Mouse (Mus musculus) hindbrain, embryonic 13.5 days (tissue): ENCODE measurements around the gene Ddrgk1. TPM values are rescaled to one million over a fixed set of nuclear protein-coding genes. Genes with fewer than 3 reads are reported as not detected.

Source experiments
- ATAC-seq: fragments of 200-750 bp; cut with Nextera tagmentation; 2 replicates; pipeline ENCODE4 v1.8.0; 2017; ENCODE audit warnings: moderate TSS enrichment; ENCODE audit not compliant: low FRiP score
- H3K27ac ChIP-seq: fragments of 300-500 bp; sonication (generic); 2 replicates; pipeline ENCODE4 v1.5.1; 2015; ENCODE audit warnings: inconsistent platforms, mild to moderate bottlenecking, moderate library complexity
- H3K27me3 ChIP-seq: fragments of 300-500 bp; sonication (generic); 2 replicates; pipeline ENCODE4 v1.6.1; 2015; ENCODE audit warnings: mild to moderate bottlenecking, inconsistent platforms
- H3K36me3 ChIP-seq: fragments of 300-500 bp; sonication (generic); 2 replicates; pipeline ENCODE4 v1.6.1; 2015; ENCODE audit warnings: mild to moderate bottlenecking, inconsistent platforms
- H3K4me1 ChIP-seq: fragments of 300-500 bp; sonication (generic); replicated peaks from 2 replicates; pipeline ENCODE4 v1.6.1; 2015; ENCODE audit warnings: inconsistent platforms
- H3K4me2 ChIP-seq: fragments of 300-500 bp; sonication (generic); 2 replicates; pipeline ENCODE4 v1.6.1; 2015; ENCODE audit warnings: inconsistent platforms, mild to moderate bottlenecking, moderate library complexity
- H3K4me3 ChIP-seq: fragments of 300-500 bp; sonication (generic); 2 replicates; pipeline ENCODE4 v1.5.1; 2015; ENCODE audit warnings: mild to moderate bottlenecking, inconsistent platforms
- H3K9ac ChIP-seq: fragments of 300-500 bp; sonication (generic); 2 replicates; pipeline ENCODE4 v1.6.1; 2015; ENCODE audit warnings: mild to moderate bottlenecking, inconsistent platforms
- H3K9me3 ChIP-seq: fragments of 300-500 bp; sonication (generic); 2 replicates; pipeline ENCODE4 v1.6.1; 2016; ENCODE audit warnings: inconsistent platforms
- WGBS: fragments of 180-500 bp; shearing (Covaris S2); methylation state at CpG from one replicate; pipeline ENCODE4 v1.1.7; 2015; 5-methylcytosine and 5-hydroxymethylcytosine counted together
- polyA plus RNA-seq: library from polyadenylated mRNA; unstranded; fragments of >200 nt; fragmentation: Nextera tagmentation; extraction: Ambion mirVana; gene quantifications from 2 replicates; pipeline ENCODE4 v1.2.1, GENCODE M21; 2015

Gene Ddrgk1
- polyA plus RNA-seq, 1 experiment from 2014 or later = 72.0 TPM

DNA sequence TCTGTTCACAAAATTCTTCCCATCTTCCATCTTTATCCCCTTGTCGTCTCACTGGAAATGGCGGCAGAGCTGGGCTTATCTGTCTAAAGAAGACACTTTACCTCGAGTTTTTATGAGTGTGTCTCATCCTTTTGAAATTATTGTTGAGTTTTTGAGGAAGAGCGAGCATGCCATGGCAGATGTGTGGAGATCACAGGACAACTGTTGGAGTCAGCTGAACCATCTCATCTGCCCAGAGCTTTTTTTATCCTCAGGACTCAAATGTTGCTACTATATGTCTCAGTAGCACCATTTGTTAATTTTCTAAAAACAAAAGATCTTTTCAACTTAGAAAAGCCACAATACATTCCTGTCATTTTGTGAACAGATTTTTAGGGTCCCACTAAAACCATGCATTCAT is 19.3 kb downstream of the Ddrgk1 start:
- Histone ChIP-seq H3K36me3 (peaks cover 16% of the 10 kb centered on the region), H3K9me3 (no peaks in the 10 kb centered on the region), H3K4me1 (peaks cover 20% of the 10 kb centered on the region), H3K27me3 (peaks cover 12% of the 10 kb centered on the region), H3K27ac (no peak overlapping the region), H3K9ac (no peak overlapping the region), H3K4me2 (no peak overlapping the region), H3K4me3 (no peak overlapping the region)
- ATAC-seq = no peak
- WGBS = 83% methylated on average over 4 of the region's 4 CpGs

DNA sequence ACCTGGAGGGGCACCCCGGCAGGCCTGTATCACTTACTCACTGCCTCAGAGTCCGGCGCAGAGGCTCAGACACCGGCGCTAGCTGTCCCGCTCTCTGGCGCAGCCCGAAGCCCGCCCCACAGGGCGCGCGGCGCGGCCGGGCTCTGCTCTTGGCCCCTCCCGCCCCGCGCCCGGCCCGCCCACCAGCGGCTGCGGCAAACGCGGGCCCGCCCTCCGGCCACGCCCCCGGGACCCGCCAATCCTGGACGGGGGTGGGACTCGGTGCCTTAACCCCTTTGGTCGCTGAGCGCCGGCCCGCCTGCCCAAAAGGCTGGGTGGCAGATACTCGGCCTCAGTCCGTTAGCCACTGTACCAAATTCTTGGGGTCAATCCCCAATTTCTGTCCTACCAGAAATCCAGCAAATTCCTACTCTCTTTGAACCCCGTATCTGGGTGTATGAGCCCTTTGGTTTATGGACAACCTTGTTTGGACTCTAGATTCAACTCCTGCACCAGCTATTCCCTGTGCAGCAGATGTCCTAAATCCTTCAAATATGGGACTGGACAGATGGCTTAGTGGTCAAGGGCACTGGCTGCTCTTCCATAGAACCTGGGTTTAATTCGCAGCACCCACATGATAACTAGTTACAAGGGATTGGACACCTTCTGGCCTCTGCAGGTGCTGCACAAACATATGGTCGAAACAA is 21.6 kb downstream of the Ddrgk1 start, which contains the start of gene Lzts3:
Lzts3 (minus strand) TSS at position 120 of the 686 bp plus-strand sequence.
- Histone ChIP-seq H3K4me2 (peak within 1 kb of the TSS; percentile 84), H3K9ac (peak within 1 kb of the TSS; percentile 85), H3K36me3 (peaks cover 7% of the 10 kb centered on the region), H3K4me3 (peak within 1 kb of the TSS; percentile 71), H3K27me3 (peaks cover 33% of the 10 kb centered on the region), H3K4me1 (peaks cover 20% of the 10 kb centered on the region), H3K9me3 (no peaks in the 10 kb centered on the region), H3K27ac (peak within 1 kb of the TSS; percentile 84)
- WGBS = 5% methylated on average over 25 of the region's 40 CpGs
- peak; percentile 96 for ATAC-seq

DNA sequence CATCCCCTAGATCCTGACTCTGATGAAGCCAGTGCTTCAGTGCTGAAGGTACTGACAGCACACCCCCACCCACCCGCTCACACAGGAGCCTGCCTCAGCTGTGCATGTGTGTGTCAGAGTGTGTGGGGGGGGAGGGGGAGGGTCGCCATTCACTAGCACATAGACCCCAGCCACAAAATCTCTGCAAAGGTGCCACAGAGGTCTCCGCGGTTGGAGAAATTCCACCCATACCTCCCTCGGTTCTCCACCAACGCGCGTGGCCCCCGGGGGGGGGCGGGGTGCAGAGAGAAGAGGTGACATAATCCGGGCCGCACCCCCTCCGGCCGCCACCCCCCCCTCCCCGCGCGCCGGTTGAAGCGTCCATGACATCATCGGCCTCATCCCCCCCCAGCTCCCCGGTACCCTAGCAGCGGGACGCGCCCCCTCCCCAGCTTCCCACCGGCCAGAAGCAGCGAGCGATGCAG is 22.2 kb downstream of the Ddrgk1 start:
- peak; percentile 84 for ATAC-seq
- Histone ChIP-seq H3K27me3 (peaks cover 39% of the 10 kb centered on the region), H3K36me3 (peaks cover 6% of the 10 kb centered on the region), H3K4me1 (peaks cover 20% of the 10 kb centered on the region), H3K4me2 (peak overlapping the region; percentile 84), H3K9me3 (no peaks in the 10 kb centered on the region), H3K9ac (peak overlapping the region; percentile 85), H3K27ac (peak overlapping the region; percentile 84), H3K4me3 (peak overlapping the region; percentile 71)
- 0% methylated on average over 16 of the region's 27 CpGs for WGBS

DNA sequence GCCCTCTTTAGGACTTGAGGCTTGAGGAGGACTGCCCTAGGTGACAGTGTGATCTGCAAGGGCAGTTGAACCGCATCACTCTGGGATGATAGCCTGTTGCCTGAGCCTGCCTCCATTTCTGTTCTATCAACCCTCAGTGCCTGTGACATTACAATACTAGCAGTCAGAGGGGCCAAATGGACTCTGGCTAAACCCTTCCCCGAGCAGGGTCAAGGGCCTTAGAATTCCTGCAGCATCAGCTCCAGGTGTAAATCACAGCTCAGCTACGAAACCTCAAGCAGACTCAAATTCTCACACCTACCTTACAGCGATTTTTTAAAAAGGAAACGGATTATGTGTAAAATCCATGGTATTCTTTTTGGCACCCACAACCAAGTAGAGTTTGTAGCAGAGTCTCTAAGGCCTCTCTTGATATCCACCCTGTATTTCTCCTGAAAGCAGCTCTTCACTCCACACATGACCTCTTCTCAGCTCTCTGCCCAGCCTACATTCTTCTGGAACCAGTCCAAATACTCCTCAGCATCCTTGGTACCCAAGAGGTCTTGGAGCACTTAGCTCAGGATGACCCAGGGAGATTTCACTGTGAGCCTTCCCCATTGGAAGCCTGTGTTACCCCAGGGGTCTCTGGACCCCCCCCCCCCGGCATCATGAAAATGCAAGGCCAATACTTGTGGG is 23.0 kb downstream of the Ddrgk1 start:
- Histone ChIP-seq H3K27ac (no peak overlapping the region), H3K9ac (peak overlapping the region; percentile 85), H3K36me3 (no peaks in the 10 kb centered on the region), H3K9me3 (no peaks in the 10 kb centered on the region), H3K4me2 (peak overlapping the region; percentile 84), H3K27me3 (peaks cover 46% of the 10 kb centered on the region), H3K4me1 (peaks cover 20% of the 10 kb centered on the region), H3K4me3 (peak overlapping the region; percentile 71)
- ATAC-seq = no peak
- 76% methylated on average over 6 of the region's 6 CpGs for whole genome bisulfite sequencing

DNA sequence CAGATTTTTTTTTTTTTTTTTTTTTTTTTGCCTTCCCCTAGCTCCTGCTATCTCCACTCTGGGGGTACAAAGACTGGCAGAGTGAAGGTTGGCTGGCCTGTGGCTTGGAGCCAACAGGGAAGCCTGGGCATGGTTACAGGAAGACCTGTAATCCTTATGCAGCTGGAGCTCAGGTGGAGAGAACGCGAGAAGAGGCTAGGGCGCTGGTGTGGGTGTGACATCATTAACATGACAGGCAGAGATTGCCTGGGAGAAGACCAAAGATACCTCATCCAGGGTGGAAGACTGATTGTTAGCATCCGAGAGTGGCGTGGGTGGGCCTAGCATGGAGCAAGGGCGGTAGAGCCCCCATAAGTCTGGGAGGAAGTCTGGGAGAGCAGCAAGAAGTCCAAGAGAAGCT is 25.2 kb downstream of the Ddrgk1 start:
- ATAC-seq = no peak
- Histone ChIP-seq H3K4me3 (no peak overlapping the region), H3K9me3 (no peaks in the 10 kb centered on the region), H3K27me3 (peaks cover 68% of the 10 kb centered on the region), H3K36me3 (peaks cover 15% of the 10 kb centered on the region), H3K4me1 (peaks cover 41% of the 10 kb centered on the region), H3K4me2 (no peak overlapping the region), H3K27ac (no peak overlapping the region), H3K9ac (no peak overlapping the region)
- 80% methylated on average over 6 of the region's 6 CpGs for WGBS

DNA sequence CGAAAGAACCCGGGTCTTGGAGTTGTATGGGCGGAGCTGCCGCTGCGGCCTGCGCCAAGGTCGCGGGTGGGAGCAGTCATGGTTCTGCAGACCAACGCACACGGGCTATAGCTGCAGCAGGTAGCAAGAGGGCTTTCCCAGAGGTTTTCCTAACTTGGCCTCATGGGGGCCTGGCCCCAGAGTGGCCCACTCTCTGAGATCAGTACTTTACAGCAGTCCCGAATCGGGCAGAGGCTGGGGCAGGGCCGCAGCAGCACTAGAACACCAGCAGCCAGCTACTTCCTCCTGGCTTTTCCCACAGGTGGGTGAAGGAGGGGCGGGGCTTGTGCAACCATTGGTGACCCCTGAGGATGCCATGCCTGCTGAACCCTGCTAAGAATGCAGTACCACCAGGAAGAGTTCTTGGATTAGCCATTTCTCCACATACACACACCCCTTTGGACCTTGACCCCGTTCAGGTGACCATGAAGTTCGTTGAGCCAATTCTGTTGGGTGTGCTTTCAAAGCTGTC is 26.3 kb downstream of the Ddrgk1 start:
- ATAC-seq = no peak
- H3K4me1 ChIP-seq = peaks cover 48% of the 10 kb centered on the region
- WGBS = 34% methylated on average over 16 of the region's 16 CpGs
- peaks cover 16% of the 10 kb centered on the region for H3K36me3 ChIP-seq
- H3K4me2 ChIP-seq = no peak overlapping the region
- no peak overlapping the region for H3K27ac ChIP-seq
- no peak overlapping the region for H3K9ac ChIP-seq
- no peaks in the 10 kb centered on the region for H3K9me3 ChIP-seq
- H3K4me3 ChIP-seq = no peak overlapping the region
- H3K27me3 ChIP-seq = peaks cover 77% of the 10 kb centered on the region

DNA sequence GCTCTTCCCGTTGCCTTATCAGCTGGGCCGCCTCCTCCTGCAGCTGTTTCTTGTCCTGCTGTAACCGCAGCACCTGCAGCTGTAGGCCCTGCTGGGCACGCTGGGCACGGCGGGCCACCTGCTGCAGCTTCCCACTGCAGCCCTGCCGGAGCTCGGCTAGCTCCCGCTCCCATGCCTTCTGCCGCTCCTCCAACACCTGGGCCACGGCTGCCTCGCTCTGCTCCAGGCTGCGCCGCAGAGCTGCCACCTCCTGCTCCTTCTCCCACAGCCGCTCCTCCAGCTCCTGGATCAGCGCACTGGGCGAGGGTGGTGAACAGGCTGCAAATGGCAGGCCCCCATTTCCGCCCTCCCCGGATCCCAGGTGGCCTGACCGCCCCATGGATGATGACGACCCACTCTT is 28.6 kb downstream of the Ddrgk1 start:
- Histone ChIP-seq H3K9ac (peak overlapping the region; percentile 66; the same call in 1 of the 2 replicates), H3K4me2 (peak overlapping the region; percentile 55; the same call in 1 of the 2 replicates), H3K27ac (no peak overlapping the region), H3K27me3 (peaks cover 71% of the 10 kb centered on the region), H3K36me3 (peaks cover 16% of the 10 kb centered on the region), H3K4me1 (peaks cover 30% of the 10 kb centered on the region), H3K9me3 (no peaks in the 10 kb centered on the region), H3K4me3 (peak overlapping the region; percentile 3; the same call in 1 of the 2 replicates)
- no peak for ATAC-seq
- WGBS = 19% methylated on average over 21 of the region's 21 CpGs

DNA sequence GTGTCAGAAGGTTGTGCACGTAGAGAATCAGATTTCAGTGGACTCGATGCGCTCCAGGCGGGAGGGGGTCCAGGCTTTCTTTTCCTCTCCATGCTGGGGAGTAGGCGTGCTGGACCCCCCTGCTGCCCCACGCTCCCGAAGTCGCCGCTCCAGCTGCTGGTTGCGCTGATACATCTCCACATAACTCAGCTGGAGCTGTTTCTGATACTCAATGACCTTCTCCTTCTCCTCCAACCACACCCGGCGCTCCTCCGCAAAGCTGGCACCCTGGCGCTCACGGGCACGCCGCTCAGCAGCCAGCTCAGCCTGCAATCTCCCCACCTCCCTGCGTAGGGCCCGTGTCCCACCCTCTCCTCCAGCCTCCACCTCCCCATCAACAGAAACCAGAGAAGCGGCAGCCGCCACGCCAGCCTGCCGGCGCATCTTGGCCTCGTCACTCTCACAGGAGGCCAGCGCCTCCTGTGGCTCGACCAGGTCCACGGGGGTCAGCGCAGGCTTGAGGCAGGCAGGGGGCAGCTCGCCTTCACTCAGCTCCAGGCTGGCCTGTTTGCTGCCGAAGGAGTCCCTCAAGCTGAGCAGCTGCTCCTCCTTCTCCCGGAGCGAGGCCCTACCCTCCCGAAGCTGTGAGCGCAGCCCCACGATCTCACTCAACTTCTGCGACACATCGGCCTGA is 29.6 kb downstream of the Ddrgk1 start:
- WGBS = 1% methylated on average over 37 of the region's 38 CpGs
- H3K27me3 ChIP-seq = peaks cover 63% of the 10 kb centered on the region
- H3K9me3 ChIP-seq = no peaks in the 10 kb centered on the region
- H3K4me2 ChIP-seq = peak overlapping the region; percentile 55
- peaks cover 16% of the 10 kb centered on the region for H3K36me3 ChIP-seq
- H3K4me1 ChIP-seq = peaks cover 29% of the 10 kb centered on the region
- H3K27ac ChIP-seq = no peak overlapping the region
- peak overlapping the region; percentile 31 for H3K4me3 ChIP-seq
- H3K9ac ChIP-seq = peak overlapping the region; percentile 66
- ATAC-seq = peak; percentile 9; the same call in 1 of the 2 replicates

DNA sequence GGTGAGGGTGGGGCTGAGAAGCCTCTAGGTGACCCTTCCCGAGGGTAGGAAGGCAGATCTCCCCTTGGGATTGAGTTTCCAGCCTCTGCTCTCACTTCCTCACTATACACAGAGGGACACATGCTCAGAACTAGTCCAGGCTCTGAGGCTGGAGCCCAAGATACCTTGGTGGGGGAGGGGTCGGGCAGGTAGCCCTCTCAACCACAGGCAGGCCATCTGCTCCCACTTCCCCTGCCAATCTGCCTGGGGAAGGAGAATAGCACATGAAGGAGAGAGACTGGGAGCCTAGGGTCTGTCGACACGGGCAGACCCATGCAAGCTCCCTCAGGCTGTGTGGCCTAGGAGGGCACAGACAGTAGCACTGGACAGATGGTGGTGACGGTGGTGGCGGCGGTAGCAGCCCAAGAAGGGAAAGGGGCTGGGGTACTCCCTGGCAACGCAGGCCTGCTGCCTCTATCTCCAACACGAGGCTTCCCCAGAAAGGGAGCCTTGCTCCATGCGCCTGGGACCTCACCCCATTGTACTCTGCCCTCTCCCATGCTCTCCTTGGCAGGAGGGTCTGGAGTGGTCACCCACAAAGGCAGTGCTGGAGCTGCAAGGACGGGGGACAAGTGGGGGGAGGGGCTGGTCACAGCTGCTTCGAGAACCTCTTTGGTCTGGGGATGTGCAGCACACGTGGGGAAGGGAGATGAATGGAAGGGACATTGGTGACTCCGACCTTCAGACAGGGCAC is 30.3 kb downstream of the Ddrgk1 start:
- Histone ChIP-seq H3K27ac (no peak overlapping the region), H3K36me3 (peaks cover 16% of the 10 kb centered on the region), H3K4me3 (peak overlapping the region; percentile 31; the same call in 1 of the 2 replicates), H3K9me3 (no peaks in the 10 kb centered on the region), H3K9ac (peak overlapping the region; percentile 66; the same call in 1 of the 2 replicates), H3K4me1 (peaks cover 30% of the 10 kb centered on the region), H3K27me3 (peaks cover 57% of the 10 kb centered on the region), H3K4me2 (peak overlapping the region; percentile 55)
- 19% methylated on average over 14 of the region's 14 CpGs for WGBS
- ATAC-seq = peak; percentile 34; the same call in 1 of the 2 replicates

DNA sequence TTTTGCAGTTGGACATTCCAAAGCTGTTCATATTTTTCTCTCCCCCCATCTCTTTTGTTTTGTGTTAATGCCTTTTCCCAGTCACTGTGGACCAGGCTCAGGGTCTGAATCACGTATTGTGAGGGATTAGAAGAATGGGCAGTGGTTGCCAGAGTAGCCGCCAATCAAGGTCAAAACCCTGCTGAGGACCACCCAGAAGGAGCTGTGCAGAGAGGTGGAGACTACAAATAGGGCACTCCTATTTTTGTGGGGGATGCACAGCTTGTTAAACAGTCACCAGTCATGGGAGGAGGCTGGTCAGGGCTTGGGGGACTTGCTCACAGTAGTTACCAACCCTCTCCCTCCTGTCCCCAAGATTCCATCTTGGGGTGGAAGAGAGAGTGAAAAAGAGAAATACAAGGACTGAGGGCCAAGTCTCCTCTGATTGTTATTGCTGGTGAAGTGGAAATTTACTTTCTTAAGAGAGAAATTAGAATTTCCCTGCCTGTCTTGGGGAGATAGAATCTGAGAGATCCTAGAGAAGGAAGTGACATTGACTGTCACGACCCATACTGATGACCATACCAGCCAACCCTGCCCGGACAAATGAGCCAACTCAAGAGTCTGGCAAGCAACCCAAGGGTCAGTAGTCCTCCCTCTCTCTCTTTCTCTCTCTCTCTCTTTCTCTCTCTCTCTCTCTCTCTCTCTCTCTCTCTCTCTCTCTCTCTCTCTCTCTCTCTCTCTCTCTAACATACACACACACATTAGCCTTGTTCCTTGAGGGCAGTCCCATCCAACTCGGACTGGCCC is 31.4 kb downstream of the Ddrgk1 start:
- Histone ChIP-seq H3K36me3 (peaks cover 16% of the 10 kb centered on the region), H3K27me3 (peaks cover 47% of the 10 kb centered on the region), H3K4me2 (no peak overlapping the region), H3K4me3 (no peak overlapping the region), H3K27ac (no peak overlapping the region), H3K9ac (no peak overlapping the region), H3K9me3 (no peaks in the 10 kb centered on the region), H3K4me1 (peaks cover 38% of the 10 kb centered on the region)
- 51% methylated on average over 5 of the region's 5 CpGs for WGBS
- ATAC-seq = no peak

DNA sequence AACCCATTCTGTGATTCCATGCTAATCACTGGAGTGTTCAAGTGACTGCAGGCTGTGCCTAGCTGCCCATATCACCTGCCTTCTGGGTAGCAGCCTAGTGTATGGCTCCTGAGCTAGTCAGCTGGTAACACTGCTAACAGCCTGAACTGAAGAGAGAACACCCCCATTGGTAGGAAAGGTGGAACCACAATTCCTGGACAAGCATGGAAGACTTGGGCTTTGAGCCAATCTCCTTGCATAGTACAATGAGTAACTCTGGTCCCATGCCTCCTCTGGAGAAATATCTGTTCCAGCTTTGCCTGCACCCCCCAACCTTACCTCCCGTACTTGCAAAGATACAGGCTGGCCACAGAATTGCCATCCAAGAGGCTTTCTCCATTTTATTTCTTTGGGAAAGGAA is 32.0 kb downstream of the Ddrgk1 start:
- no peak for ATAC-seq
- Histone ChIP-seq H3K36me3 (peaks cover 20% of the 10 kb centered on the region), H3K27ac (no peak overlapping the region), H3K4me2 (no peak overlapping the region), H3K27me3 (peaks cover 40% of the 10 kb centered on the region), H3K9me3 (no peaks in the 10 kb centered on the region), H3K9ac (no peak overlapping the region), H3K4me1 (peaks cover 38% of the 10 kb centered on the region), H3K4me3 (no peak overlapping the region)
- WGBS = 52% methylated on average over 1 of the region's 1 CpGs
